ENCODE assay signal across 26 mouse cellular contexts in the genomic region with DNA sequence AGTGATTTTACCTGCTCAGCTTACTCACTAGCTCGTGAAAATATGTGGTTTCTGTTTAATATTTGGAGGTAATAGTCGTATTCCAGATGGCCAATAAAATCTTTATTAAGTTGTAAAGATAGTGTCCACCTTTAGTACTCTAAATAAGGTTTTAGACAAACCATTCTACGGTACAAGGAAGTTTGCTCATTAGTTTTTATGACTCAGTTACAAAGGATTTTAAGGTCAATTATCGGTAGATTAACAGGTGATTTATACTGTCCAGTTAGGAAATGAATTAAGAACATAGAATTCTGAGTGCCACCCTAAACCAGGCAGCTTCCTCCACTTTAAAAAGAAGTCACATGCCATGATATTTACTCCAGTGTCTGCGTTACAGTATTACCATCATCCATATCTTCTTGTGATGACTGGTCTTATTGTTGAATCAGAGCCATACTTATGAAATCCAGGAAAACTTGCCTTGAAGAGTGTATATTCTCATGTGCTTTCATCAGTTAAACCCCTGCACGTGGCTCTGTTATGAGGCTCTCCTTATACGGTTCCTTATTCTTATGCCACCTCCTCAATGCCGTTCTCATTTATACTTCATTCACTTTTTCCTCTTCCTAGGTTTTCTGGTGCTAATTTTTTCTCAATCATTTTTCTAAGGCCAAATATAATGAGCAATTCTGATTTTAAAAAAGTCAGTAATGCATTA.
DNase-seq lines count a peak whose midpoint lies in the region; ATAC-seq lines count a peak whose summit lies in the region.
"Had no signal": no experiment of that assay in that cellular context is flagged by ENCODE, and none has a peak within 500 bp of the region (broad histone marks: within the 10 kb centered on the region; RNA-seq: fewer than 3 reads in every experiment).

No protein-coding gene starts in this region.

- no peaks in the 10 kb centered on the region for H3K9me3 ChIP-seq in intestine, embryonic 16.5 days (ENCODE audit: control insufficient read depth, low read length)
- H3K9me3 ChIP-seq in limb, embryonic 12.5 days: no peaks in the 10 kb centered on the region
- H3K9me3 ChIP-seq in forebrain, embryonic 11.5 days (ENCODE audit: control insufficient read depth, low read length): no peaks in the 10 kb centered on the region
- H3K9me3 ChIP-seq: embryonic facial prominence, embryonic 13.5 days; embryonic facial prominence, embryonic 15.5 days; forebrain, embryonic 10.5 days; forebrain, embryonic 13.5 days; forebrain, embryonic 15.5 days had no signal

- no peaks in the 10 kb centered on the region for H3K4me1 ChIP-seq in intestine, embryonic 16.5 days (ENCODE audit: control insufficient read depth, insufficient read depth, low read length)
- H3K4me1 ChIP-seq in limb, embryonic 12.5 days (replicated peaks): no peaks in the 10 kb centered on the region
- no peaks in the 10 kb centered on the region for H3K4me1 ChIP-seq in forebrain, embryonic 11.5 days (replicated peaks; ENCODE audit: control insufficient read depth, insufficient read depth, low read length)
- H3K4me1 ChIP-seq: embryonic facial prominence, embryonic 13.5 days; embryonic facial prominence, embryonic 15.5 days; forebrain, embryonic 10.5 days; forebrain, embryonic 13.5 days; forebrain, embryonic 15.5 days had no signal

- no peaks in the 10 kb centered on the region for H3K27me3 ChIP-seq in intestine, embryonic 16.5 days (replicated peaks; ENCODE audit: control insufficient read depth, insufficient read depth, low read length)
- H3K27me3 ChIP-seq in limb, embryonic 12.5 days: peaks cover 34% of the 10 kb centered on the region
- no peaks in the 10 kb centered on the region for H3K27me3 ChIP-seq in forebrain, embryonic 11.5 days (ENCODE audit: control insufficient read depth, insufficient read depth, low read length)
- H3K27me3 ChIP-seq: embryonic facial prominence, embryonic 13.5 days; embryonic facial prominence, embryonic 15.5 days; forebrain, embryonic 13.5 days; forebrain, embryonic 15.5 days; Patski had no signal

- WGBS in intestine, embryonic 16.5 days: 60% methylated on average over 8 of the region's 8 CpGs
- WGBS in limb, embryonic 12.5 days: 20% methylated on average over 8 of the region's 8 CpGs
- WGBS in forebrain, embryonic 11.5 days: 89% methylated on average over 8 of the region's 8 CpGs

- no peak overlapping the region for H3K9ac ChIP-seq in intestine, embryonic 16.5 days (ENCODE audit: low read depth, low read length)
- no peak overlapping the region for H3K9ac ChIP-seq in limb, embryonic 12.5 days (replicated peaks)
- no peak overlapping the region for H3K9ac ChIP-seq in forebrain, embryonic 11.5 days (ENCODE audit: low read length)
- H3K9ac ChIP-seq: embryonic facial prominence, embryonic 13.5 days; embryonic facial prominence, embryonic 15.5 days; forebrain, embryonic 13.5 days; forebrain, embryonic 15.5 days; forebrain, postnatal 0 days had no signal

- no peak overlapping the region for H3K27ac ChIP-seq in intestine, embryonic 16.5 days (ENCODE audit: low read length)
- no peak overlapping the region for H3K27ac ChIP-seq in limb, embryonic 12.5 days
- no peak overlapping the region for H3K27ac ChIP-seq in forebrain, embryonic 11.5 days (ENCODE audit: low read depth, low read length)
- H3K27ac ChIP-seq: embryonic facial prominence, embryonic 13.5 days; embryonic facial prominence, embryonic 15.5 days; forebrain, embryonic 10.5 days; forebrain, embryonic 13.5 days; forebrain, embryonic 15.5 days had no signal

- DNase-seq in forelimb bud, embryonic 11.5 days (ENCODE audit: low read depth, low spot score): peak; percentile 42
- peak; percentile 77 for DNase-seq in hindlimb bud, embryonic 11.5 days (ENCODE audit: extremely low spot score, low read depth, low spot score)
- no peak for DNase-seq in adrenal gland, postnatal 25 days
- no peak for DNase-seq in forebrain, embryonic 11.5 days (ENCODE audit: low spot score)
- DNase-seq in Muller cell, postnatal 12 days (ENCODE audit: inconsistent ontology term): no peak
- DNase-seq in heart, adult 8-10 months (ENCODE audit: low spot score): no peak
- DNase-seq: adrenal gland, adult 8-10 months; adrenal gland, postnatal 14 days; cerebellum, adult 11 months; cerebellum, adult 18-20 months; cerebellum, adult 8-10 months; cerebellum, adult 9-11 months; cerebellum, postnatal 14 days; cerebellum, postnatal 36 days; embryo, embryonic 11 days; forebrain, postnatal 0 days had no signal

- H3K4me2 ChIP-seq in intestine, embryonic 16.5 days (ENCODE audit: low read depth, low read length): no peak overlapping the region
- no peak overlapping the region for H3K4me2 ChIP-seq in limb, embryonic 12.5 days
- no peak overlapping the region for H3K4me2 ChIP-seq in forebrain, embryonic 11.5 days (ENCODE audit: low read depth, low read length, severe bottlenecking)
- H3K4me2 ChIP-seq: embryonic facial prominence, embryonic 13.5 days; embryonic facial prominence, embryonic 15.5 days; forebrain, embryonic 13.5 days; forebrain, embryonic 15.5 days had no signal

- ATAC-seq in intestine, embryonic 16.5 days: peak; percentile 69
- ATAC-seq in limb, embryonic 12.5 days (ENCODE audit: insufficient number of reproducible peaks, insufficient read depth, low FRiP score, low TSS enrichment, low read depth): peak; percentile 71; the same call in 1 of the 2 replicates
- no peak for ATAC-seq in forebrain, embryonic 11.5 days (replicated peaks; ENCODE audit: low FRiP score)
- ATAC-seq: activated CD4-positive, CD25-positive, alpha-beta regulatory T cell, adult 4 months; forebrain, embryonic 13.5 days; forebrain, embryonic 15.5 days; forebrain, postnatal 0 days; Patski had no signal

- H3K36me3 ChIP-seq in intestine, embryonic 16.5 days (ENCODE audit: control insufficient read depth, insufficient read depth, low read length): no peaks in the 10 kb centered on the region
- H3K36me3 ChIP-seq in limb, embryonic 12.5 days: no peaks in the 10 kb centered on the region
- no peaks in the 10 kb centered on the region for H3K36me3 ChIP-seq in forebrain, embryonic 11.5 days (ENCODE audit: control insufficient read depth, insufficient read depth, low read length)
- H3K36me3 ChIP-seq: embryonic facial prominence, embryonic 13.5 days; embryonic facial prominence, embryonic 15.5 days; forebrain, embryonic 10.5 days; forebrain, embryonic 15.5 days had no signal

- H3K4me3 ChIP-seq in intestine, embryonic 16.5 days (ENCODE audit: low read length): no peak overlapping the region
- H3K4me3 ChIP-seq in limb, embryonic 12.5 days (replicated peaks): no peak overlapping the region
- no peak overlapping the region for H3K4me3 ChIP-seq in forebrain, embryonic 11.5 days (ENCODE audit: low read depth, low read length)
- H3K4me3 ChIP-seq: embryonic facial prominence, embryonic 13.5 days; embryonic facial prominence, embryonic 15.5 days; erythroblast, embryonic 14.5 days; forebrain, embryonic 10.5 days; forebrain, embryonic 13.5 days; forebrain, embryonic 15.5 days had no signal

Comparison
In these comparisons a context has a peak if more than half of its experiments do, and no peak if none do; other contexts are left out.
1. DNase-seq: peak in forelimb bud, embryonic 11.5 days (single experiment) and hindlimb bud, embryonic 11.5 days (single experiment); none in adrenal gland, postnatal 25 days (single experiment), forebrain, embryonic 11.5 days (single experiment), Muller cell, postnatal 12 days (single experiment) and heart, adult 8-10 months (single experiment).